Mouse (Mus musculus): ENCODE measurements around the gene Slc17a6.

- TF ChIP-seq CTCF (IDR thresholded peaks at IDR 0.05; ENCODE audit: insufficient read depth, low read length) (no peak), POLR2A (IDR thresholded peaks at IDR 0.05; ENCODE audit: borderline replicate concordance, extremely low read depth, low read depth, low read length) (no peak)
Measured at GRCm38 (mm10) chr7:51614404-51614803, 7.4 kb upstream of the Slc17a6 start.
